Mouse (Mus musculus): ENCODE measurements at regions not wholly inside any gene's neighbourhood (a gene's known extent, or its start where the extent isn't known, plus 50 kb on each side); places are given as distances from the start of the nearest gene placed in this dataset.

- WGBS, result 80% methylated on average over 6 of the region's 6 CpGs
- Histone ChIP-seq H3K4me1 (replicated peaks; ENCODE audit: control insufficient read depth, insufficient read depth) (no peaks in the 10 kb centered on the region), H3K9ac (ENCODE audit: low read length) (no peak overlapping the region), H3K36me3 (ENCODE audit: control insufficient read depth, insufficient read depth, low read length) (no peaks in the 10 kb centered on the region), H3K4me3 (ENCODE audit: low read depth, low read length) (no peak overlapping the region), H3K9me3 (ENCODE audit: control insufficient read depth, low read length) (no peaks in the 10 kb centered on the region), H3K27ac (replicated peaks) (no peak overlapping the region), H3K27me3 (ENCODE audit: control insufficient read depth, insufficient read depth, low read length) (no peaks in the 10 kb centered on the region), H3K4me2 (replicated peaks; ENCODE audit: low read depth) (no peak overlapping the region)
- DNase-seq (ENCODE audit: low spot score), result no peak
- TF ChIP-seq CTCF (IDR thresholded peaks at IDR 0.05; ENCODE audit: low read depth), result no peak
- TF ChIP-seq EP300 (optimal IDR thresholded peaks at IDR 0.05), result no peak
- ATAC-seq (ENCODE audit: low FRiP score, low TSS enrichment), result no peak
Observed at GRCm38 (mm10) chr1:186229856-186230255, 112.7 kb upstream of the Lyplal1 start.

GRCm38 (mm10) chr1:186228396-186228795 is 111.3 kb upstream of the Lyplal1 start:
- H3K9ac ChIP-seq (ENCODE audit: low read length), result no peak overlapping the region
- H3K27me3 ChIP-seq (ENCODE audit: control insufficient read depth, insufficient read depth, low read length), result no peaks in the 10 kb centered on the region
- no peak overlapping the region for H3K4me2 ChIP-seq (replicated peaks; ENCODE audit: low read depth)
- 74% methylated on average over 4 of the region's 4 CpGs for WGBS
- no peaks in the 10 kb centered on the region for H3K36me3 ChIP-seq (ENCODE audit: control insufficient read depth, insufficient read depth, low read length)
- ATAC-seq (ENCODE audit: low FRiP score, low TSS enrichment) (no peak), DNase-seq (ENCODE audit: low spot score) (no peak)
- no peak overlapping the region for H3K27ac ChIP-seq (replicated peaks)
- no peak overlapping the region for H3K4me3 ChIP-seq (ENCODE audit: low read depth, low read length)
- no peaks in the 10 kb centered on the region for H3K9me3 ChIP-seq (ENCODE audit: control insufficient read depth, low read length)
- H3K4me1 ChIP-seq (replicated peaks; ENCODE audit: control insufficient read depth, insufficient read depth), result no peaks in the 10 kb centered on the region
- TF ChIP-seq CTCF (IDR thresholded peaks at IDR 0.05; ENCODE audit: low read depth) (no peak), EP300 (optimal IDR thresholded peaks at IDR 0.05) (no peak)

- no peak overlapping the region for H3K9ac ChIP-seq (ENCODE audit: low read length)
- TF ChIP-seq CTCF (IDR thresholded peaks at IDR 0.05; ENCODE audit: low read depth) (no peak), EP300 (optimal IDR thresholded peaks at IDR 0.05) (no peak)
- no peak for ATAC-seq (ENCODE audit: low FRiP score, low TSS enrichment)
- no peaks in the 10 kb centered on the region for H3K4me1 ChIP-seq (replicated peaks; ENCODE audit: control insufficient read depth, insufficient read depth)
- no peaks in the 10 kb centered on the region for H3K27me3 ChIP-seq (ENCODE audit: control insufficient read depth, insufficient read depth, low read length)
- no peak overlapping the region for H3K4me2 ChIP-seq (replicated peaks; ENCODE audit: low read depth)
- no peak overlapping the region for H3K4me3 ChIP-seq (ENCODE audit: low read depth, low read length)
- no peak overlapping the region for H3K27ac ChIP-seq (replicated peaks)
- DNase-seq (ENCODE audit: low spot score), result no peak
- WGBS, result 31% methylated on average over 5 of the region's 5 CpGs
- H3K9me3 ChIP-seq (ENCODE audit: control insufficient read depth, low read length), result no peaks in the 10 kb centered on the region
- H3K36me3 ChIP-seq (ENCODE audit: control insufficient read depth, insufficient read depth, low read length), result no peaks in the 10 kb centered on the region
Observed at GRCm38 (mm10) chr1:186224231-186224630, 107.1 kb upstream of the Lyplal1 start.

- Histone ChIP-seq H3K36me3 (ENCODE audit: control insufficient read depth, insufficient read depth, low read length) (no peaks in the 10 kb centered on the region), H3K4me3 (ENCODE audit: low read depth, low read length) (no peak overlapping the region), H3K4me2 (replicated peaks; ENCODE audit: low read depth) (no peak overlapping the region), H3K27ac (replicated peaks) (no peak overlapping the region), H3K4me1 (replicated peaks; ENCODE audit: control insufficient read depth, insufficient read depth) (no peaks in the 10 kb centered on the region), H3K9ac (ENCODE audit: low read length) (no peak overlapping the region), H3K9me3 (ENCODE audit: control insufficient read depth, low read length) (no peaks in the 10 kb centered on the region), H3K27me3 (ENCODE audit: control insufficient read depth, insufficient read depth, low read length) (no peaks in the 10 kb centered on the region)
- ATAC-seq (ENCODE audit: low FRiP score, low TSS enrichment), result no peak
- WGBS, result 53% methylated on average over 7 of the region's 7 CpGs
- TF ChIP-seq EP300 (optimal IDR thresholded peaks at IDR 0.05) (no peak), CTCF (IDR thresholded peaks at IDR 0.05; ENCODE audit: low read depth) (no peak)
- DNase-seq (ENCODE audit: low spot score), result no peak
Observed at GRCm38 (mm10) chr1:186223417-186223816, 106.3 kb upstream of the Lyplal1 start.

- Histone ChIP-seq H3K4me3 (ENCODE audit: low read depth, low read length) (no peak overlapping the region), H3K9ac (ENCODE audit: low read length) (no peak overlapping the region), H3K27ac (replicated peaks) (no peak overlapping the region), H3K4me1 (replicated peaks; ENCODE audit: control insufficient read depth, insufficient read depth) (no peaks in the 10 kb centered on the region), H3K36me3 (ENCODE audit: control insufficient read depth, insufficient read depth, low read length) (no peaks in the 10 kb centered on the region), H3K27me3 (ENCODE audit: control insufficient read depth, insufficient read depth, low read length) (no peaks in the 10 kb centered on the region), H3K9me3 (ENCODE audit: control insufficient read depth, low read length) (no peaks in the 10 kb centered on the region), H3K4me2 (replicated peaks; ENCODE audit: low read depth) (no peak overlapping the region)
- ATAC-seq (ENCODE audit: low FRiP score, low TSS enrichment) (no peak), DNase-seq (ENCODE audit: low spot score) (no peak)
- TF ChIP-seq CTCF (IDR thresholded peaks at IDR 0.05; ENCODE audit: low read depth), result no peak
- TF ChIP-seq EP300 (optimal IDR thresholded peaks at IDR 0.05), result no peak
- 90% methylated on average over 4 of the region's 4 CpGs for WGBS
Observed at GRCm38 (mm10) chr1:186218995-186219394, 101.9 kb upstream of the Lyplal1 start.

- 34% methylated on average over 3 of the region's 3 CpGs for WGBS
- H3K4me3 ChIP-seq (ENCODE audit: low read depth, low read length), result no peak overlapping the region
- ATAC-seq (ENCODE audit: low FRiP score, low TSS enrichment), result no peak
- H3K9me3 ChIP-seq (ENCODE audit: control insufficient read depth, low read length), result no peaks in the 10 kb centered on the region
- no peak for DNase-seq (ENCODE audit: low spot score)
- no peak overlapping the region for H3K4me2 ChIP-seq (replicated peaks; ENCODE audit: low read depth)
- no peak overlapping the region for H3K27ac ChIP-seq (replicated peaks)
- H3K27me3 ChIP-seq (ENCODE audit: control insufficient read depth, insufficient read depth, low read length), result no peaks in the 10 kb centered on the region
- TF ChIP-seq CTCF (IDR thresholded peaks at IDR 0.05; ENCODE audit: low read depth), result no peak
- TF ChIP-seq EP300 (optimal IDR thresholded peaks at IDR 0.05), result no peak
- H3K9ac ChIP-seq (ENCODE audit: low read length), result no peak overlapping the region
- no peaks in the 10 kb centered on the region for H3K4me1 ChIP-seq (replicated peaks; ENCODE audit: control insufficient read depth, insufficient read depth)
- no peaks in the 10 kb centered on the region for H3K36me3 ChIP-seq (ENCODE audit: control insufficient read depth, insufficient read depth, low read length)
Observed at GRCm38 (mm10) chr1:186217198-186217597, 100.1 kb upstream of the Lyplal1 start.
